Mouse (Mus musculus) left cerebral cortex, adult 2 months (tissue): ENCODE measurements around the gene Zfp14. TPM values are rescaled to one million over a fixed set of nuclear protein-coding genes. Genes with fewer than 3 reads are reported as not detected.

Experiments used
- DNase-seq, 2 experiments: peaks; one replicate each; pipeline ENCODE4 v3.0.0; 2021 to 2022; ENCODE audit warnings: low spot score in 2 of 2, mixed read lengths in 1 of 2; ENCODE audit errors: extremely low spot score in 1 of 2
- H3K27ac ChIP-seq: fragments of 200-600 bp; 2 replicates; pipeline ENCODE4 v1.8.1; 2022
- H3K4me3 ChIP-seq: fragments of 200-600 bp; 2 replicates; pipeline ENCODE4 v1.8.1; 2022
- CTCF ChIP-seq: fragments of 200-600 bp; IDR thresholded peaks from 2 replicates; pipeline ENCODE4 v1.8.1; 2022; ENCODE audit warnings: antibody characterized with exemption, mild to moderate bottlenecking, moderate library complexity
- intact Hi-C: fragments of 180-260 bp; cut with DNase I; formaldehyde crosslinking; loops from one replicate; pipeline ENCODE4 v1.15.1; 2025
- long read RNA-seq, 2 experiments: library from polyadenylated mRNA; stranded (forward); transcript quantifications; one replicate each; pipeline ENCODE4 v2.0.0; 2021; ENCODE audit warnings: borderline mapping rate in 2 of 2
- total RNA-seq, 2 experiments: library from RNA; stranded (reverse); gene quantifications; 2 replicates each; pipeline ENCODE4 v1.2.3; 2021

Zfp14 gene
- 1 to 10 TPM; 6.8 to 7.8 TPM for total RNA-seq
- long read RNA-seq, experiment 1, transcript Zfp14-203 (5 exons, 3,411 nt): major isoform, 5 of 8 reads
- long read RNA-seq, experiment 1, partial matches to known transcripts: 0 of 8 reads
- long read RNA-seq, experiment 1, other reads (novel, unspliced or antisense): 3 of 8 reads
- long read RNA-seq, experiment 2, partial matches to known transcripts: 1 of 8 reads
- long read RNA-seq, experiment 2, other reads (novel, unspliced or antisense): 4 of 8 reads

DNA sequence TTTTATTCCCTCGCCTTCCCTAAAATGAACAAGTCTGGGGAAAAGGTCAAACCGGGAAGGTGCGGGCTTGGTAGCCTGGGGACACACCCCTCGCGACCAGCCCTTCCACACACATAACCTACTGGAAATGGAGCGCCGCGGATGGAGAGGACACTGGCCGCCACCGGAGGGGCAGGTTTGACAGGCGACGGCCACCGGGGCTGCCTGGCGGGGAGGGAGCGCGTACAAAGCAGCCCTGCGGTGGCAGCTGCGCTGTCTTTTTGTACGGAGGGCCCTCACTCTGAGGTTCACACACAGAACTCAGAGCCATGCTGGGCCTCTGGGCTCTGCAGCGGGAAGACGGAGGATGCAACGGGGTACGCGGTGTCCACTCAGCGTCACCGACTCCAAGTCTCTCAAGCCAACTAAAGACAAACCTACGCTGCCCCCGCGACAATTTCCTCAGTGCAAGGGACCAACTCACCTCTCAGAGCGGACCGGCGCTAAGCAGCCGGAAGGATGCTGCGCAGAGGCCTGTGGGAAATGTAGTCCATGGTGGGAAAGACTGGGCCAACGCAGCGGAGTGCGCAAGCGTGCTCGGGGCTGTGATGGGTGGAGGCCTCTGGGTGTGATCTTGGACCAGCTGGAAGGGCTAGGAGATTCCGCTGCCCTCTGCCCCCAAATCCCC is at the start of gene Zfp14:
Zfp14 (minus strand) TSS at position 499 of the 667 bp plus-strand sequence.
- peak; percentile 89 to 93 for DNase-seq
- H3K27ac ChIP-seq: peak within 1 kb of the TSS; percentile 78
- peak within 1 kb of the TSS; percentile 85 for H3K4me3 ChIP-seq
- no peak for TF ChIP-seq CTCF
- intact Hi-C loops: loop anchor here (1.0 to 2.0 kb wide), 2 partner anchors 39 to 98 kb away; partner anchors contain the start of genes Gm26920 and Zfp566

DNA sequence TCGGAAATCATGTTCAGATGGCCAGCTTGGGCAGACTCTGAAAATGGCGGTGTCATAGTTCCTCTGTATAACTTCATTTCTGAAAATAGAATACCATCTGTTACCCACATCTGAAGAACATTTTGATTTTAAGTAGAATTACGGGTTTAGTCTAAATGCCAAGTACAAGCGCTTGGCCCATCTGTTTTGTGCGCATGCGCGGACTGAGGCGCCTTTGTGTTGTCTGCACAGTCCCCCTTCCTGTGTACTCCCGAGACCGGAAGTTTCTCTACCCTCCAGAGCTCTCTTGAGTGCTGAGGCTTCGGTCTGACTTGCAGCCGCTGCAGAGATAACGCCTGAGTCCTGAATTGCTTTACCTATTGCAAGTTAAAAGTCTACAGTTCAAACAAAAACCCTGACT is 48.1 kb upstream of the Zfp14 start:
- intact Hi-C loops: loop anchor here (1.0 to 2.0 kb wide), 2 partner anchors 22 to 70 kb away; partner anchors contain the start of genes Zfp146 and Zfp382
- TF ChIP-seq CTCF: no peak
- Histone ChIP-seq H3K4me3 (peak overlapping the region; percentile 39), H3K27ac (peak overlapping the region; percentile 81)
- DNase-seq: peak; percentile 66 to 82

DNA sequence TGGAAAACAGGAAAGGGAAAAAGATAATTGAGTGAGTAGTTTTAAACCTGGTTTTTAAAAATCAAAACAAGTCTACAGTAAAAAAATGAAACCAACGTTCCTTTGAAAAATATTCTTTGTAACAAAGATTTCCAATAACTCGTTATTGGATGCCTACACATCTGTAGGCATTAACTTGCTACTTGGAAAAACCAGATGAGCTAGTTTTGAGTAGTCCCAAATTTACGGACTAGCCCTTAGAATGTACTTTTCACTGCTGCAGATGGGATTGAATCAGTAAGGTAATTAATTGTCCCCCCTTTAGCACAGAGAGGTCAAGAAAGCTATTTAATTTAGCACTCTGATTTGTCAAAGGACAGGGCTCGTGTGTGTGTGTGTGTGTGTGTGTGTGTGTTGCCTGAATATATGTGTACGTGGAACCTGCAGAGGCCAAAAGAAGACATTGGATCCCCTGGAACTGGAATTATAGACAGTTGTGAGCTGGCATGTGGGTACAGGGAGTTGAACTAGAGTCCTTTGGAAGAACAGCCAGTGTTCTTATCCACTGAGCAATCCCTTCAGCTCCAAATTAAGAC is 44.5 kb upstream of the Zfp14 start:
- no peak for DNase-seq
- Histone ChIP-seq H3K27ac (peak overlapping the region; percentile 95), H3K4me3 (peak overlapping the region; percentile 58)
- intact Hi-C loops: no loop called here
- TF ChIP-seq CTCF: no peak

DNA sequence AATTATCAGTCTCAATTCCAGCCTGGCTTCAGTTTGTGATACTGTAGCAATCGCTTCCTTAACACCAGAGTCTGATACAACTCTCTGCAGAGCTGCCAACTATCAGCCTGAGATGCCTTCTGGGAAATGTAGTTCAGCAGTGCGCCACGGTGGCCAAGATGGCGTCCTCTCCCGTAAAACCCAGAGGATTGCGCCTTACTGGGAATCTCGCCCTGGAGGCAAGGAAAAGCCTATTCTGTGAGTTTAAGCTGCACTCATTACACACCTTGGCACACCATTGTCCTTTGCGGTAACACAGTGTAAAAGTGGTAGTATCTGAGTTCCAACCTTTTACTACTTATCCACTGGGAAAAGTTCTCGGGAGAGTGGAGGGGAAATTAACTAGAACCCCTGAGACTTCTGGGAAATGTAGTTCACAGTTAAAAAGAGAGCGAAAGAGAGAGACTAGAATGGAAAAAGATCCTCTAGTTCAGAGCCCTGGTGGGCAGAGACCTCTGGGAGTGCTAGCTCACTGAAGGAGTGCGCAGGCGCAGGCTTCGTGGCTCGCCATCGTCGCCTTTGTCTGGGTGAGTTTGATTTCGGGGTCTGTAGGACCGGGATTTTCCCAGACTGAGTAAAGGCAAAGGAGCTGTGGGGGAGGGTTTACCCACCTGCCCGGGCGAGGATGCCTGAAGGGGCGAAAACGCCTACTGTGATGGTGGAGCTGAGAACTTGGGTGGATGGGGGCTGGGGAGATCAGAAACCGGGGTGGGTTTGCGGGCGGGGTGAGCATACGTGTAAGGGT is 43.7 kb upstream of the Zfp14 start, which contains the start of gene Zfp260:
Zfp260 (plus strand) TSS at position 132 of the 784 bp plus-strand sequence.
- intact Hi-C loops: loop anchor here (5.0 kb wide), 2 partner anchors 122 to 143 kb away; partner anchors contain the start of gene Zfp74
- peak; percentile 86 for DNase-seq
- peak within 1 kb of the TSS; percentile 58 for H3K4me3 ChIP-seq

DNA sequence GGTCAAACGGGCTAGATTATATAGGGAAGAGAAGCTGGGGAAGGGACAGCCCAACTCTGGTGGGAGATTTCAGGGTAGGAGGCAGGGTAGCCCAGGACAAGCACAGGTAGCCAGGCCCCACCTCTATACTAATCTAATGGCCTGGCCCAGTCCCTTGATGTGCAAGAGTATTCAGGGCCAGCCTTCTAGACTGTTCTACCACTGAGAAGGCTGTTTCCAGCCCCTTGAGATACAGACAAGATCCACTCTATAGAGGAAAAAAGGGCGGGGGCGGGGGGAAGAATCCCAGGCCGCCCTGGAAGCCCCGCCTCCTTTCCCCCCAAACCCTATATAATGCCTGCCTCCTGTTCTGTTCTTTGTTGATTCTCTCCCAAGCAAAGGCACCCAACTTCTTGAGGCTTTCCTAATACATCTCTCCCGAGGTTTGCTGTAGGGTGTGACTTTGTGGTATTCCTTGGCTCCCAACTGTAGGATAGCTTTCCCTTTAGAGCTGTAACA is 42.8 kb upstream of the Zfp14 start:
- intact Hi-C loops: loop anchor here (5.0 kb wide), 2 partner anchors 123 to 142 kb away; partner anchors contain the start of gene Zfp74
- H3K27ac ChIP-seq: no peak overlapping the region; the same call in none of the 2 replicates
- H3K4me3 ChIP-seq: peak overlapping the region; percentile 58
- TF ChIP-seq CTCF: no peak
- no peak for DNase-seq

More for the DNA sequence above, 43.7 kb upstream of the Zfp14 start, which contains the start of gene Zfp260:
- H3K27ac ChIP-seq: peak within 1 kb of the TSS; percentile 95
- peak; percentile 21 for TF ChIP-seq CTCF

DNA sequence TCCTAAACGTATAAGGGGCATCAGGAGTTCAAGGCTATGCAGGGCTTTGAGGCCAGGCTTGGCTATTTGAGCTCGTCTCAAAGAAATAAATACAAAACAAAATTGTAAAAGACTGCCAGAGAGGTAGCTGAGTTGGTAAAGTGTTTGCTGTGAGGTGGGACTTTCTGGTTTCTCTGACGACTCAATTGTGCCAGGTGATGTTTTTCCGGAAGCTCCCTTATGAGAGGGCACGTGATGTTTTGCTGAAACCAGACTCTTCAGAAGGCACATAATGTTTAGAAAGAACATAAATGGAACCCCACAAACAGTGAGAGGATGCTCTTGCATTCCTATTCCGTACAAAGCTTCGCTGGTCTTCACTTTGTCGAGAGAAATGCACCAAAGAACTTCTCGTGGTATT is 41.5 kb upstream of the Zfp14 start:
- no peak for DNase-seq
- Histone ChIP-seq H3K4me3 (no peak overlapping the region), H3K27ac (no peak overlapping the region)
- TF ChIP-seq CTCF: no peak
- intact Hi-C loops: loop anchor here (5.0 kb wide), 2 partner anchors 125 to 140 kb away; partner anchors contain the start of gene Zfp74

DNA sequence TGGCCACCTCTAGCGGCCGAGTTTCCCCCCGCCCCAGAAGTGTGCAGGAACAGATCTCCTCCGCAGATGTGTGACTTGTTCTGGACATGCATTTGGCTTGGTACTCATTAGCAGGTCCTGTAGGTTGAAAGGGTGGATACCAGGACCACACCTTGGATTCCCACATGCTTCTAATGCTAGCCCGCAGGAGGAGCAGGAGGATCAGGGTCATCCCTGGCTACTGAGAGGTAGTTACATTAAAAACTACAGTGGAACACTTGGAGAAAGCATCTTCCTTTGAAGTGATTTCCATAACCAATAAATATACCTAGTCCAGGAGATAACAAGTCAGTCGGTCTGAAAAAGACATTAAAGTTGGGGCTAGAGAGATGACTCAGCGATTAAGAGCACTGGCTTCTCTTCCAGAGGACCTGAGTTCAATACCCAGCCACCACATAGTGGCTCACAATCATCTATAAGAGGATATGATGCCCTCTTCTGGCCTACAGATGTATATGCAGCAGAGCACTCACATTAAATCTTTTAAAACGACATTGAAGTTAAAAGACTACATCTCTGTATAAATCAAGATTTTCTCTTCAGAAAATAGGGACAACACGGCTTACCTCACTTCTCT is 39.9 kb upstream of the Zfp14 start:
- peak overlapping the region; percentile 78; the same call in 1 of the 2 replicates for H3K27ac ChIP-seq
- intact Hi-C loops: loop anchor here (1.0 to 5.0 kb wide), 3 partner anchors 40 to 139 kb away; partner anchors contain the start of genes Zfp14 and Zfp74
- peak overlapping the region; percentile 60 for H3K4me3 ChIP-seq
- no peak for DNase-seq
- peak; percentile 56 for TF ChIP-seq CTCF

DNA sequence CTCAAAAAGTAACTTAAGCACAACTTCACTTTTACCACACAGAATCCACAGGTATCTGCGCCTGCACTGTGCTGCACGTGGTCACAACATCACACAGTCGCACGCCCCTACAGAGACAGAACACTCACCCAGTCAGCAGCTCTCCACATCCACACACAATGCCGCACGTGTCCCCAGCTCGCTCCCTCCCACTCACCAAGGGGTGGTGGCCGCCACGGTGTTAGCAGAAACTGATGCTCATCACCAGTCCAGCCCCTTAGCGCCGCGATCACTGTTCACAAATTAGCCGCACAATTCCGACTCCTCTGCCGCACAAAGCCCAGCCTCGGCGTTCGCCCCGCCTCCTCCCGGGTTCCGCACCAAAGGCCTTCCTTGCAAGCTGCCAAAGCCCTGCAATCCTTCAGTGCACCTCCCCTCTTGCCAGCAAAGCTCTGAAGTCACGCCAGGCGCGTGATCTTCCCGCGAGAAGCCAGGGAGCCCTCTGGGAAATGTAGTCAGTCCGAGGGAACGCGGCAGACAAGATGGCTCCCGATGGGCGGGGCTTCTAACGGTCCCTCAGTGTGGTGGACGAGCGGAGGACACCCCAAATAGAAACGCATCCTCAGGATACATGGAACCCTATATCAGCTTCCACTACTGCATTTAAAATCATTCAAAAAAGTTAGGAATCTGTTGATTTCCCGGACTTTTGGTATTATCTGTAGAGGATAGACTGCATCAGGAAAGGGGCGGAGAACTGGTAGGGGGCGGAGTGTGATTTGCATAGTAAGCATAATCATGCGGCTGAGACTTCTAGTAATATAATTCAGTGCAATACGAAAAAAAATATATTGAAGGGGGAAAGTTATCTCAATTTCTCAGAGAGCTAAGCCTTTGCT is 39.2 kb upstream of the Zfp14 start, which contains the start of the genes Gm26920 and Zfp566:
Gm26920 (minus strand) TSS at position 319 of the 878 bp plus-strand sequence.
Zfp566 (minus strand) TSS at position 436 of the 878 bp plus-strand sequence.
- TF ChIP-seq CTCF: no peak
- Histone ChIP-seq H3K4me3 (peak within 1 kb of the TSS; percentile 60), H3K27ac (peak within 1 kb of the TSS; percentile 78)
- peak; percentile 94 to 95 for DNase-seq
- intact Hi-C loops: loop anchor here (1.0 to 5.0 kb wide), 3 partner anchors 39 to 138 kb away; partner anchors contain the start of genes Zfp14 and Zfp74

DNA sequence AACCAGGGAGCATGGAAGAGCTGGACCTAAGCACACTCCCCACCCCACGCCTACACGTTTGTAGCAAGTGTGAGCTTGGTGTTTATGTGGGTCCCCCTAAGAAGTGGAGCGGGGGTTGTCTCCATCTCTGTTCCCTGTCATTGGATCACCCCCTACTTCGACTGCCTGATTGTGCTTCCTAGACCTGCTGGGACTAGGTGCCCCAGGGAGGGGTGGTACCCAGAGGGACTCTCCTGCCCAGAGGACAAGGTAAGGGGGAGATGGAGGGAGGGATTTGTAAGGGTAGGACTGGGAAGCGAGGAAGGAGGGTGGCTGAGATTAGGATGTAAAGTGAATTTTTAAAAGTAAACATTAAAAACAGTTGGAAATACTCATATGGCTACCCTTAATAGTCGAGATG is 38.2 kb upstream of the Zfp14 start:
- no peak for TF ChIP-seq CTCF
- intact Hi-C loops: loop anchor here (5.0 kb wide), 1 partner anchor 77 kb away; no protein-coding TSS in a partner anchor
- Histone ChIP-seq H3K4me3 (peak overlapping the region; percentile 60), H3K27ac (no peak overlapping the region)
- DNase-seq: no peak

DNA sequence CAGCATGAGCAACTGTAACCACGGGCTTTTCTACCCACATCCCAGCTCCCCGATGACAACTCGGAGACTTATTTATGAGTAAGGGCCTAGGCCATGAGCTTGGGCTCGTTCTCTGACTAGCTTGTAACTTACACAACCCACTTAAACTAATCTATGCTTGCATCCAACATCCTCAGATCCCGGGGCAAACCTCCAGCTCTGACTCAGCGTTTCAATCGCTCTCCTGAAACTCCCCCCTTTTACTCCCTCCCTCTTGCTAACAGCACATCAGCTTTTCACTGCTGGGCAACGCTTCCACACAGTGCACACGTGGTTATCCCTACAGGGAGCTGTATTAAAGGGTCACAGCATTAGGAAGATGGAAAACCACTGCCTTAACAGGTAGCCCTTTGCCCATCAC is 35.3 kb upstream of the Zfp14 start:
- intact Hi-C loops: loop anchor here (5.0 kb wide), 1 partner anchor 74 kb away; no protein-coding TSS in a partner anchor
- H3K27ac ChIP-seq: no peak overlapping the region
- H3K4me3 ChIP-seq: no peak overlapping the region
- TF ChIP-seq CTCF: no peak
- DNase-seq: peak; percentile 42 to 44
